Mouse (Mus musculus) megakaryocyte, embryonic 14.5 days (primary cell): ENCODE measurements around the gene Crabp2. TPM values are rescaled to one million over a fixed set of nuclear protein-coding genes. Genes with fewer than 3 reads are reported as not detected.

ENCODE experiments used
- H3K27me3 ChIP-seq: replicated peaks from 2 replicates; pipeline ENCODE3; 2012; ENCODE audit warnings: inconsistent platforms
- H3K36me3 ChIP-seq: replicated peaks from 2 replicates; pipeline ENCODE3; 2012; ENCODE audit warnings: low read length, inconsistent platforms, mixed read lengths
- H3K4me1 ChIP-seq: 2 replicates; pipeline ENCODE4 v1.6.1; 2012; ENCODE audit warnings: inconsistent platforms
- H3K4me3 ChIP-seq: replicated peaks from 2 replicates; pipeline ENCODE3; 2012; ENCODE audit warnings: moderate library complexity, mild to moderate bottlenecking, inconsistent platforms
- H3K9me3 ChIP-seq: 2 replicates; pipeline ENCODE4 v1.6.1; 2012; ENCODE audit warnings: inconsistent platforms
- FLI1 ChIP-seq: IDR thresholded peaks from 2 replicates; pipeline ENCODE4 v1.6.1; 2012; ENCODE audit warnings: low read length, inconsistent platforms, mixed read lengths
- GATA1 ChIP-seq: IDR thresholded peaks from 3 replicates; pipeline ENCODE4 v1.6.1; 2012; ENCODE audit warnings: mixed read lengths, low read length, inconsistent platforms, borderline replicate concordance
- polyA plus RNA-seq: library from polyadenylated mRNA; stranded (reverse); fragments of >175 nt; gene quantifications from 2 replicates; pipeline ENCODE4 v1.2.3, GENCODE M21; 2012; ENCODE audit warnings: low replicate concordance; ENCODE audit not compliant: insufficient read depth

The Crabp2 gene
- polyA plus RNA-seq, 1 experiment: 0.47 TPM

DNA sequence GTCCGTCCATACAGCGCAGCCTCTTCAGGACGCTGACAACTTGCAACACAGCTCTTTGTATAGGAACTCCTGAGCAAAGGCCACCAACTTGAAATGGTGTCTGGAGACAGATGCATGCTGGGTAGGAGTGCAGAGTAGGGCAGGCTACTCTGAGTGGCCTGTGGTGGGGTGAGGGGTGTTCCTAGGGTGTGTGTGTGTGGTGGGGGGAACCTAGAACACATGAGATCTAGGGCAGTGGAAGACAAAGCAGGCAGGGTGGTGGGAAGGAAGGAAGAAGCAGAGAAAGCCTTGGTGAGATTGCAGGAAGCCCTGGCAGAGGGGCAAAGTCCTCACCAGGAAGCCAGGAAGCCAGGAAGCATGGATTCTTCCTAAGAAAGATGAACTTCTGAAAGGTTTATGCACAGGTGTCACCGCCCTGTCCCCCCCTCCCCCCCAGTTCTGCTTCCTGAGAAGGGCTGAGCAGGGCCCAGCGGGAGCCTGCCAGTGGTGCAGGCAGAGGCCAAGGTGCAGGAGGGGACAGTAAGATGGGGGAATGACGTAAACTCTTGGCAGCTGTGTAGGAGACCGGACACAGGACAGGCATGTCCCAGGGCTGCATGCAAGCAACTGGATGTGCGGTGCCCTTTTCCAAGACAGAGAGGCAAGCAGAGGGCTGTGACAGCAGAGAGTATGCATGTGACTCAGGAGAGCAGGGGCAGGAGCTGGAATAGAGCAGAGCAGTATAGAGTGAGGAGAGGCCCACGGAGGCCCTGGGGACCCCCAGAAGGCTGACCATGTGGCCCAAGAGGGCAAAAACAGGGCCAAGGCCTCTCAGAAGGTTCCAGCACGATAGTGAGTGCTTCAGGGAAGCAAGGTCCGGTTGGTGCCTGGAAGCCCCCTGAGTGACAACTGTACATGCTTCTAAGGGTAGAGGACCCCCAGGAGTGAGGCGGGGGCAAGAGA lies 33.7 kb downstream of the Crabp2 start:
- Histone ChIP-seq H3K27me3 (peaks cover 91% of the 10 kb centered on the region), H3K36me3 (no peaks in the 10 kb centered on the region), H3K4me1 (peaks cover 53% of the 10 kb centered on the region), H3K4me3 (no peak overlapping the region), H3K9me3 (no peaks in the 10 kb centered on the region)
- TF ChIP-seq GATA1 (no peak), FLI1 (no peak)

DNA sequence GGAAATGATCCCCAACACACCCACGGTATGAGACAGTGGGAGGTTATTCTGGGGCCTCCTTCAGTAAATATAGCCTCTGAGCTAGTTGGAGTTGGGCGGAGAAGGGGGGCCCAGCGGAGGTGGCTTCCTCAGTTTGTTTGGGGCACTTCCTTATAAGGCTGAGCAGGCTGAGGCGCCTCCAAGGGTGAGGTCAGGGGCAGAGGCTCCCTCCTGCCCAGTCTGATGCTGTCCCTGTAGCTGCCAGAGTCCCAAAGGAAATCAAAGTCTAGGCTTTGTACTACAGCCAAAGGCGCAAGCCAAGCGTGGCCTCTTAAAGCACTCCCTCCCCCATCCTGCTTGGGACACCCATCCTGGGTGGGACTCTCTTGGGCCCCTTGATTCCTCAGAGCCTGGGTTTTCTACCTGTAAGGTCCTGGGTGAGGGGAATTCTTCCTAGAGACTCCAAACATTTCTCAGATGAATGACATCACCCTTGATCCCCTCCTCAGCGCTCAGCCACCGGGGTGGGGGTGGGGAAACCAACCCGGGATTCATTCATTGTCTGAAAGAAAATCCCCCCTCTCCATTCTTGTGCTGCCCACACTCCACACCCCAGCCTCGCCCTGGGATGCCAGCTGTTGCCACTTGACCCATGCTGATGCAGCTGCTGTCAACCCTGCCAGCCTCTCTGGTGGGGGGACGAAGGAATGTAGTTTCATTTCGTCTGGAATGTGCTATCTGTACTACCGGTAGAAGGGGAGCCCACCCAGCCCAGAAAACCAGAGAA lies 34.6 kb downstream of the Crabp2 start:
- H3K4me3 ChIP-seq: peak overlapping the region; percentile 75
- peaks cover 62% of the 10 kb centered on the region for H3K4me1 ChIP-seq
- TF ChIP-seq GATA1 (no peak), FLI1 (no peak)
- H3K9me3 ChIP-seq: no peaks in the 10 kb centered on the region
- H3K27me3 ChIP-seq: peaks cover 91% of the 10 kb centered on the region
- H3K36me3 ChIP-seq: no peaks in the 10 kb centered on the region

DNA sequence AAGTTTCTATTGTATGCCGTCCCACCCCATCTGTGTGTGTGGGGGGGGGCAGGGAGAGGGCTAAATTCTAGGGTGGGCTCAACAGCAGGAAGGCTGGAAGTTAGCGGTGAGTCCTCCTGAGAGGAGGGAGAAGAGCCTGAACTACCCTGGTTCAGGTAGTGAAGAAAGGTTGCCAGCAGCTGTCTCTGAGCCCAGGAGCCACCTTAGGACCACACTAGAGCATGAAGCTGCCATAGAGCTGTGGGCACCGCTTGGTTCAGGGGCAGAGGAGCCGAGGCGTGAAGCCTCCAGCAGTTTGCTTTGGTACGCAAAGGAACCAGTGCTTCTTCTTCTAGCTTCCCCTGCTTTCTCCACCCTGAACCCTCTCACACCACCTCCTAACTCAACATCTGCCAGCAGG lies 35.2 kb downstream of the Crabp2 start:
- Histone ChIP-seq H3K4me3 (no peak overlapping the region), H3K9me3 (no peaks in the 10 kb centered on the region), H3K36me3 (no peaks in the 10 kb centered on the region), H3K4me1 (peaks cover 68% of the 10 kb centered on the region), H3K27me3 (peaks cover 91% of the 10 kb centered on the region)
- TF ChIP-seq FLI1 (no peak), GATA1 (no peak)

DNA sequence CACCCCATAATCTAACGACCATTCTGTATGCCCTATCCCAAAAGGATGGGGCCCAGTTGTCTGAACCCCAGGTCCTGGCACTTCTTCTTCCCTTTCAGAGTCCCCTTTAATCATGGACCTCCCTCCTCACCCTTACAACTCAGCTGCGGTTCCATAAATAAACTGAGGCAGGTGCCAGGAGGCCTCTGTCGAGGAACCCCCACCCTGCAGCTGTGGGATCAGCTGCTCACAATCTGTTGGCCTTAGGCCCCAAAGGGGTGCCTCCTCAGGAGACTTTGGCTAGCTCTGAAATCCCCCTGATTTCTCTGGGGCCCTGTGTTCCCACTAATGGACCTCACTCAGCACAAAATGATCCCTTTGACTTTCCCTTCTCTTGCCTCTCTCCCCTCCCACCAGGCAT lies 35.6 kb downstream of the Crabp2 start:
- H3K36me3 ChIP-seq: no peaks in the 10 kb centered on the region
- no peaks in the 10 kb centered on the region for H3K9me3 ChIP-seq
- no peak for TF ChIP-seq FLI1
- no peak for TF ChIP-seq GATA1
- peaks cover 73% of the 10 kb centered on the region for H3K4me1 ChIP-seq
- peaks cover 91% of the 10 kb centered on the region for H3K27me3 ChIP-seq
- no peak overlapping the region for H3K4me3 ChIP-seq

DNA sequence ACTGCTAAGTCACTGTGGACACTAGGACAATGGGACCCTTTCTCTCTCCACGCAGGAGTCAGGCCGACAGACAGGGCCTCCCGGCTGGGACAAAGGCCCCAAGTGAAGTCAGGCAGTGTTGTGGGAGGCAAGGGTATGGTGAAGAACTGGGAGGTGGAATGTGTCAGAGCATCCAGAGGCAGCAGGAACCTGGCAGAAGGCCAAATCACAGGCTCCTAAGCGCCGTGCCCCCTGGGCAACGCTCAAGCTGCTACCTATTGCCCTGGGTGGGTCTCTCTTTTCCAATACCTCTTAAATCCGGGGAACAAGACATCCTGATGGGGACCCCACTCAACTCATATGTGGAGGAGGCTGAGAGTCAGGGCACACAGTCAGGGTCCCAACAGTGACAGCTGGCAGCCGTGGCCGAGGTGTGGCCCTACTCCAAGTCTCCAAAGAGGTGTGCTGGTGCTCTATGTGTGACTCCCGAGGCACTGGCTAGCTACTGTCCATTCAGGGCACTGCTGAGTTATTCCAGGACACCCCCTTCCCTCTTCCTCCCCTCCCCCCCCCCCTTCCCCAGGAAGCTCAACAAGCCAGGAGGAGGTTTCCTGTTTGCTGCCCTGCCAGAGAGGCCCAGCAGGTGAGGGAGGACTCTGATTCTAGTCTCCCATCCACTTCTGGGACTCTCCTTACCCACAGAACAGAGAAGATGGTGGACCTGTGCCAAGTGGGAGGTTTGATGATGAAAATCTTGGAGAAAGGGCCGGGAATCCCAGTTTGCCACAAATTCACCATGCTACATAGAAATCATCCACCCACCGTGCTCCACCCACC lies 37.2 kb downstream of the Crabp2 start:
- no peak for TF ChIP-seq FLI1
- TF ChIP-seq GATA1: no peak
- peaks cover 80% of the 10 kb centered on the region for H3K4me1 ChIP-seq
- peaks cover 90% of the 10 kb centered on the region for H3K27me3 ChIP-seq
- no peaks in the 10 kb centered on the region for H3K36me3 ChIP-seq
- H3K4me3 ChIP-seq: no peak overlapping the region
- H3K9me3 ChIP-seq: no peaks in the 10 kb centered on the region

GRCm38 (mm10) chr3:87986868-87987267 lies 38.4 kb downstream of the Crabp2 start:
- Histone ChIP-seq H3K4me1 (peaks cover 76% of the 10 kb centered on the region), H3K4me3 (peak overlapping the region; percentile 88), H3K27me3 (peaks cover 90% of the 10 kb centered on the region), H3K9me3 (no peaks in the 10 kb centered on the region), H3K36me3 (no peaks in the 10 kb centered on the region)
- TF ChIP-seq GATA1 (no peak), FLI1 (no peak)

- peaks cover 91% of the 10 kb centered on the region for H3K27me3 ChIP-seq
- no peak for TF ChIP-seq FLI1
- no peak for TF ChIP-seq GATA1
These were observed 39.2 kb downstream of the Crabp2 start for GRCm38 (mm10) chr3:87987633-87988032.

DNA sequence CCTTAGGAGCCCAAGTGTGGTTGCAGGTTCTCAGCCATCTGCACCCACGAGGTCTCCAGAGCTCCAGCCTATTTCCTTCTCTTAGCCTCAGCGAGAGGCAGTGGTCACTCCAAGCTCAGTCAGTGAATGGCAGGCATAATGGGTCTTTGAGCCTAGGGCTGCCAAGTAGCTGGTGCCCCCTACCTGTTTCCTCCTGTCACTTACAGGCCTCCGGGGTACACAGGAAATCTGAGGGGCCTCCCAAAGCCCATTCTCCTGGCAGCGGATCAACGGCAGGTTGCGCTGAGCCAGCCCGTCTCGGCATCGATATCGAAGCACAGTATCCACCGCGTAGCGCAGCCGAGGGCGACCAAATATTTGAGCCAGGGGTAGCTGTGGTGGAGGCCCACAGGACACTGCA lies 39.6 kb downstream of the Crabp2 start:
- H3K36me3 ChIP-seq: no peaks in the 10 kb centered on the region
- H3K27me3 ChIP-seq: peaks cover 91% of the 10 kb centered on the region
- TF ChIP-seq FLI1 (no peak), GATA1 (no peak)
- H3K4me1 ChIP-seq: peaks cover 67% of the 10 kb centered on the region
- H3K9me3 ChIP-seq: no peaks in the 10 kb centered on the region
- H3K4me3 ChIP-seq: peak overlapping the region; percentile 88

More at GRCm38 (mm10) chr3:87987633-87988032, 39.2 kb downstream of the Crabp2 start:
- H3K9me3 ChIP-seq: no peaks in the 10 kb centered on the region
- H3K4me3 ChIP-seq: peak overlapping the region; percentile 88
- no peaks in the 10 kb centered on the region for H3K36me3 ChIP-seq
- H3K4me1 ChIP-seq: peaks cover 70% of the 10 kb centered on the region

DNA sequence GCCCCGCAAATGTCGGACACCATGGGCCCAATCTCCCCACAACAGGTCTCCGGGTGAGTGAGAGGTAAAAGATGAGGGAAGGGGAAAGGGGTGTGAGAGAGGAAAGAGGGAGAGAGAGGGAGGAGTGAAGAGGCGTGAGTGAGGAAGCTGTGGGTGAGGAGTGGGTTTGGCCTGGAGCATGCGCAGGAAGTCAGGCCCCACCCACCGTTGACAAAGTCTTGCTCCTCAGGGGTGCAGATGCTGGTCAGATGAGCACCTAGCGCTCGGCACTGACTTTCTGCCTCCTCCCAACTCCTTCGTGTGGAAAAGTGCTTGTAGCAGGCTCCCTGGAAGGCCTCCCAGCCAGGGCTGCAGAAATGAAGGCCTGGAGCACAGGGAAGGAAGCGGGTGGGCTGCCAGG lies 41.5 kb downstream of the Crabp2 start:
- H3K27me3 ChIP-seq: peaks cover 93% of the 10 kb centered on the region
- peaks cover 55% of the 10 kb centered on the region for H3K4me1 ChIP-seq
- H3K4me3 ChIP-seq: no peak overlapping the region
- H3K9me3 ChIP-seq: no peaks in the 10 kb centered on the region
- no peaks in the 10 kb centered on the region for H3K36me3 ChIP-seq
- TF ChIP-seq GATA1 (no peak), FLI1 (no peak)

GRCm38 (mm10) chr3:87993436-87993835 lies 45.0 kb downstream of the Crabp2 start:
- Histone ChIP-seq H3K27me3 (peaks cover 96% of the 10 kb centered on the region), H3K4me3 (no peak overlapping the region), H3K9me3 (no peaks in the 10 kb centered on the region), H3K36me3 (no peaks in the 10 kb centered on the region), H3K4me1 (peaks cover 33% of the 10 kb centered on the region)
- no peak for TF ChIP-seq FLI1
- TF ChIP-seq GATA1: no peak
